Mouse (Mus musculus) limb, embryonic 12.5 days (tissue): ENCODE measurements at regions not wholly inside any gene's neighbourhood (a gene's known extent, or its start where the extent isn't known, plus 50 kb on each side); places are given as distances from the start of the nearest gene placed in this dataset.

Source experiments
- ATAC-seq: fragments of 200-750 bp; cut with Nextera tagmentation; 2 replicates; pipeline ENCODE4 v1.8.0; 2017; ENCODE audit warnings: low read depth, moderate TSS enrichment; ENCODE audit not compliant: insufficient number of reproducible peaks, insufficient read depth, low FRiP score, low TSS enrichment
- H3K27ac ChIP-seq: fragments of 300-500 bp; sonication (generic); 2 replicates; pipeline ENCODE4 v1.5.1; 2016; ENCODE audit warnings: mild to moderate bottlenecking, moderate library complexity
- H3K27me3 ChIP-seq: fragments of 300-500 bp; sonication (generic); 2 replicates; pipeline ENCODE4 v1.6.1; 2016; ENCODE audit warnings: mild to moderate bottlenecking, moderate library complexity
- H3K36me3 ChIP-seq: fragments of 300-500 bp; sonication (generic); 2 replicates; pipeline ENCODE4 v1.6.1; 2016; ENCODE audit warnings: mild to moderate bottlenecking, moderate library complexity
- H3K4me1 ChIP-seq: fragments of 300-500 bp; sonication (generic); replicated peaks from 2 replicates; pipeline ENCODE4 v1.6.1; 2016
- H3K4me2 ChIP-seq: fragments of 300-500 bp; sonication (generic); 2 replicates; pipeline ENCODE4 v1.6.1; 2016; ENCODE audit warnings: mild to moderate bottlenecking, moderate library complexity
- H3K4me3 ChIP-seq: fragments of 300-500 bp; sonication (generic); replicated peaks from 2 replicates; pipeline ENCODE4 v1.5.1; 2016; ENCODE audit warnings: mild to moderate bottlenecking
- H3K9ac ChIP-seq: fragments of 300-500 bp; sonication (generic); replicated peaks from 2 replicates; pipeline ENCODE4 v1.6.1; 2016; ENCODE audit warnings: mild to moderate bottlenecking, moderate library complexity
- H3K9me3 ChIP-seq: fragments of 300-500 bp; sonication (generic); 2 replicates; pipeline ENCODE4 v1.6.1; 2016; ENCODE audit warnings: mild to moderate bottlenecking, moderate library complexity
- WGBS: fragments of 180-500 bp; shearing (Covaris S2); methylation state at CpG from one replicate; pipeline ENCODE4 v1.1.7; 2016; 5-methylcytosine and 5-hydroxymethylcytosine counted together

- WGBS, result 67% methylated on average over 4 of the region's 4 CpGs
- no peak for ATAC-seq
- peaks cover 66% of the 10 kb centered on the region for H3K27me3 ChIP-seq
These were observed 54.4 kb upstream of the 9630041A04Rik start for GRCm38 (mm10) chr9:101807249-101807648.

GRCm38 (mm10) chr9:101796718-101797117, 64.9 kb upstream of the 9630041A04Rik start:
- WGBS, result 58% methylated on average over 1 of the region's 1 CpGs
- no peak for ATAC-seq

More at GRCm38 (mm10) chr9:101807249-101807648, 54.4 kb upstream of the 9630041A04Rik start:
- no peaks in the 10 kb centered on the region for H3K36me3 ChIP-seq
- no peak overlapping the region for H3K4me3 ChIP-seq
- H3K9ac ChIP-seq, result no peak overlapping the region
- no peak overlapping the region for H3K27ac ChIP-seq
- H3K4me1 ChIP-seq, result no peaks in the 10 kb centered on the region
- H3K4me2 ChIP-seq, result no peak overlapping the region
- no peaks in the 10 kb centered on the region for H3K9me3 ChIP-seq

GRCm38 (mm10) chr9:101796063-101796462, 65.6 kb upstream of the 9630041A04Rik start:
- Histone ChIP-seq H3K4me1 (no peaks in the 10 kb centered on the region), H3K36me3 (no peaks in the 10 kb centered on the region), H3K9ac (no peak overlapping the region), H3K27ac (no peak overlapping the region), H3K4me3 (no peak overlapping the region), H3K27me3 (peaks cover 8% of the 10 kb centered on the region; the same call in 1 of the 2 replicates), H3K4me2 (no peak overlapping the region), H3K9me3 (no peaks in the 10 kb centered on the region)
- no peak for ATAC-seq
- 74% methylated on average over 4 of the region's 4 CpGs for WGBS

More at GRCm38 (mm10) chr9:101796718-101797117, 64.9 kb upstream of the 9630041A04Rik start:
- Histone ChIP-seq H3K4me1 (no peaks in the 10 kb centered on the region), H3K27ac (no peak overlapping the region), H3K4me2 (no peak overlapping the region), H3K4me3 (no peak overlapping the region), H3K36me3 (no peaks in the 10 kb centered on the region), H3K27me3 (peaks cover 7% of the 10 kb centered on the region; the same call in 1 of the 2 replicates), H3K9me3 (no peaks in the 10 kb centered on the region), H3K9ac (no peak overlapping the region)

GRCm38 (mm10) chr9:101795436-101795835, 66.2 kb upstream of the 9630041A04Rik start:
- Histone ChIP-seq H3K27ac (no peak overlapping the region), H3K9ac (no peak overlapping the region), H3K27me3 (peaks cover 7% of the 10 kb centered on the region; the same call in 1 of the 2 replicates), H3K36me3 (no peaks in the 10 kb centered on the region), H3K9me3 (no peaks in the 10 kb centered on the region), H3K4me3 (no peak overlapping the region), H3K4me2 (no peak overlapping the region), H3K4me1 (no peaks in the 10 kb centered on the region)
- whole genome bisulfite sequencing, result 74% methylated on average over 2 of the region's 2 CpGs
- no peak for ATAC-seq

- H3K27me3 ChIP-seq, result 0 out of 2 replicates have a peak, but pooled peaks cover 3% of the 10 kb centered on the region
- H3K9ac ChIP-seq, result no peak overlapping the region
- no peak for ATAC-seq
- no peaks in the 10 kb centered on the region for H3K9me3 ChIP-seq
- WGBS, result 85% methylated on average over 1 of the region's 1 CpGs
- no peak overlapping the region for H3K27ac ChIP-seq
- no peaks in the 10 kb centered on the region for H3K4me1 ChIP-seq
- no peaks in the 10 kb centered on the region for H3K36me3 ChIP-seq
- no peak overlapping the region for H3K4me3 ChIP-seq
- no peak overlapping the region for H3K4me2 ChIP-seq
These were observed 70.7 kb upstream of the 9630041A04Rik start for GRCm38 (mm10) chr9:101790936-101791335.

- WGBS, result 48% methylated on average over 10 of the region's 10 CpGs
- peaks cover 3% of the 10 kb centered on the region for H3K27me3 ChIP-seq
These were observed 120.6 kb upstream of the 9630041A04Rik start for GRCm38 (mm10) chr9:101740949-101741605.

GRCm38 (mm10) chr9:101739322-101739721, 122.3 kb upstream of the 9630041A04Rik start:
- Histone ChIP-seq H3K9me3 (no peaks in the 10 kb centered on the region), H3K4me2 (no peak overlapping the region), H3K36me3 (no peaks in the 10 kb centered on the region), H3K27ac (no peak overlapping the region), H3K9ac (no peak overlapping the region), H3K27me3 (peaks cover 14% of the 10 kb centered on the region), H3K4me1 (peaks cover 6% of the 10 kb centered on the region), H3K4me3 (no peak overlapping the region)
- ATAC-seq, result no peak
- 70% methylated on average over 10 of the region's 10 CpGs for WGBS

More at GRCm38 (mm10) chr9:101740949-101741605, 120.6 kb upstream of the 9630041A04Rik start:
- Histone ChIP-seq H3K9ac (no peak overlapping the region), H3K9me3 (no peaks in the 10 kb centered on the region), H3K4me3 (no peak overlapping the region), H3K4me1 (no peaks in the 10 kb centered on the region; the same call in 1 of the 2 replicates), H3K36me3 (no peaks in the 10 kb centered on the region), H3K27ac (no peak overlapping the region), H3K4me2 (no peak overlapping the region)
- no peak for ATAC-seq

GRCm38 (mm10) chr9:101734271-101734670, 127.4 kb upstream of the 9630041A04Rik start:
- Histone ChIP-seq H3K36me3 (no peaks in the 10 kb centered on the region), H3K9me3 (no peaks in the 10 kb centered on the region), H3K4me1 (peaks cover 16% of the 10 kb centered on the region), H3K27ac (no peak overlapping the region), H3K4me2 (peak overlapping the region; percentile 7; the same call in 1 of the 2 replicates), H3K9ac (no peak overlapping the region), H3K27me3 (peaks cover 14% of the 10 kb centered on the region), H3K4me3 (no peak overlapping the region)
- 19% methylated on average over 8 of the region's 8 CpGs for WGBS
- ATAC-seq, result peak; percentile 73; the same call in 1 of the 2 replicates

GRCm38 (mm10) chr9:101733611-101734225, 127.9 kb upstream of the 9630041A04Rik start:
- no peaks in the 10 kb centered on the region for H3K36me3 ChIP-seq
- 0 out of 2 replicates have a peak overlapping the region, but pooled peaks have one; percentile 7 for H3K4me2 ChIP-seq
- no peak overlapping the region for H3K4me3 ChIP-seq
- 49% methylated on average over 14 of the region's 14 CpGs for WGBS
- peaks cover 16% of the 10 kb centered on the region for H3K4me1 ChIP-seq
- no peak overlapping the region for H3K9ac ChIP-seq
- ATAC-seq, result peak; percentile 29; the same call in 1 of the 2 replicates
- H3K9me3 ChIP-seq, result no peaks in the 10 kb centered on the region
- H3K27ac ChIP-seq, result no peak overlapping the region
- H3K27me3 ChIP-seq, result peaks cover 14% of the 10 kb centered on the region

GRCm38 (mm10) chr9:101730136-101730535, 131.5 kb upstream of the 9630041A04Rik start:
- Histone ChIP-seq H3K9me3 (no peaks in the 10 kb centered on the region), H3K27me3 (0 out of 2 replicates have a peak, but pooled peaks cover 4% of the 10 kb centered on the region), H3K9ac (no peak overlapping the region), H3K4me3 (no peak overlapping the region), H3K4me2 (no peak overlapping the region), H3K36me3 (no peaks in the 10 kb centered on the region), H3K4me1 (peaks cover 16% of the 10 kb centered on the region), H3K27ac (no peak overlapping the region)
- WGBS, result 29% methylated on average over 3 of the region's 3 CpGs
- no peak for ATAC-seq

- WGBS, result 42% methylated on average over 2 of the region's 2 CpGs
- H3K9me3 ChIP-seq, result 0 out of 2 replicates have a peak, but pooled peaks cover 3% of the 10 kb centered on the region
- no peak for ATAC-seq
- no peak overlapping the region for H3K9ac ChIP-seq
- H3K27ac ChIP-seq, result no peak overlapping the region
- no peaks in the 10 kb centered on the region for H3K27me3 ChIP-seq
- no peak overlapping the region for H3K4me3 ChIP-seq
- H3K36me3 ChIP-seq, result no peaks in the 10 kb centered on the region
- no peaks in the 10 kb centered on the region for H3K4me1 ChIP-seq
- no peak overlapping the region for H3K4me2 ChIP-seq
These were observed 143.7 kb upstream of the 9630041A04Rik start for GRCm38 (mm10) chr9:101717911-101718310.
